Mouse (Mus musculus): ENCODE measurements at regions not wholly inside any gene's neighbourhood (a gene's known extent, or its start where the extent isn't known, plus 50 kb on each side); places are given as distances from the start of the nearest gene placed in this dataset.
A peak's percentile ranks its signal among the peaks of the same experiment; 100 is the strongest.

DNA sequence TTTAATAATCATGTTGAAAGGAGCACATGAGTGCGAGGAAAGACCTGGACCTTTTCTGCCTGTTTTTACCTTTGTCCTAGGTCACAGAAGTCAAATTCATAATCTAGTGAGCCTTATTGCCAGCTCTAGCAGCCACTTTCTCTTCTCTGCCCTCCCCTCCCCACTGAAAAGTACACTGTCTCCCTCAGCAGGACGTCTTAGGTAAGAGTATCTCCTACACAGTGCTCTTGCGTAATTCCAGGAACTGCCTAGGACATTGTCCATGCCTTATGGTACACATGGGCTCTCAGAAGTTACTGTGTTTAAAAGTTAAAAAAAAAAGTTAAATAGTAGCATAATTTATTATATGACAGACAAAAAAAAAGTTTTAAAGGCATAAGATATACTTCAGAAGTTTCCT lies 100.7 kb upstream of the Irak1bp1 start:
- no peak for DNase-seq

- DNase-seq: no peak
Observed at GRCm38 (mm10) chr9:82729646-82730045, 99.7 kb upstream of the Irak1bp1 start.

GRCm38 (mm10) chr9:82733024-82733585 lies 96.2 kb upstream of the Irak1bp1 start:
- DNase-seq: no peak

DNA sequence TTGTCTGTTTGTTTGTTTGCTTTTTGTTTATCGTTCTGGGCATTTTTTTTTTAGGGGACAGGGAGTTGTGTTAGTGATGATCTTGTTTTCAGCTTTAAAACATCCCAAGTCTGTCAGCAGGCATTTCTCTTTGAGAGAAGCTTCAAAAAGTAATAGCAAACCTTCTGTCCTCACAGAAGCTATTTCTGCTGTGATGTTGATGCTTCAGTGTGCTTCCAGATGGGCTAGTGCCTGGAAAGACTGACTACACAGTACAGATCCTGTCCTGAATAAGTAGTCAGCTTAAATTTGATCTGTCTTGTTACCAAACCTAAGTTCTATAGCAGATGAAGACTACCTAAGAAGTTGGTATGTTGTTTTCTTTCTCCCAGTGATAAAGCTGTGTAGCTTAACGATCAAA lies 94.4 kb upstream of the Irak1bp1 start:
- no peak for DNase-seq

DNA sequence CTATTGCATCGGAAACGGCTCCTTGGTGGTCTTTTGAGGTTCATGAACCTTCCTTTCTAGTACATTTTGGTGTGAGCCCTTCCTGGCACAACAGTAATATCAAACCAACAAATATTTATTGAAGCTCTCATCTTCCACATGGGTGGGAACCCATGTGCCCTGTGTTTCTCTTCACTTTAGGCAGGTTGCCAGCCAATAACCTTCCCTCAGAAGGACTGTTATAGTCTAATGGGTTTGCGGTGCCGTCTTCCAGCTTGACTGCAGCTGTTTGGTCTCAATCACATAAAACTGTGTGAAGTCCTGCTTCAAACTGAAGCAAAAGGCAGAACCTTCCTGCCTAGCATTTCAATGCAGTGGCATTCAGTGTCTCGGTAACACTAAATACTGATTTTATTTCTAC lies 69.4 kb upstream of the Irak1bp1 start:
- DNase-seq: no peak

GRCm38 (mm10) chr9:82760682-82761468 lies 68.5 kb upstream of the Irak1bp1 start:
- peak in 1 of 2 experiments; percentile 14 for DNase-seq

DNA sequence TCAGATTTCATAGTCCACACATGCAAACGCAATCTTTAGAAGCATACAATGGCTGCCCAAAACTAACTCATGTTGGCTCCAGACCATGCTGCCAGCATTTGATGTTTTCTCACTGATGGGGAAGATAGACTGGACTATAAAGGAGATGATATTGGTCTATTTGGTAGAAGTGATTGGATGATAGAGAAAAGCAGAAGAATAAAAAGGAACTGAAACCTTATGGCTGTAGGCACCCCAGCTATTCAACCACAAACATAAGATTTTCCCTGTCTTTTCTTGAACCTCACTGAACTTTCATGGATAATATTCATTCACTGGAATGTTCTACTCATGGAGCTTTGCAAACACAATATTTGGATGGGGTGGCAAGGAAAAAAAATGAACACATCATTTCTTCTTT lies 65.7 kb upstream of the Irak1bp1 start:
- no peak for DNase-seq
